Mouse (Mus musculus) liver, embryonic 14.5 days (tissue): ENCODE results near the gene Necab2. TPM values are rescaled to one million over a fixed set of nuclear protein-coding genes. Genes with fewer than 3 reads are reported as not detected.

Source experiments
- ATAC-seq: fragments of 200-750 bp; cut with Nextera tagmentation; 2 replicates; pipeline ENCODE4 v1.8.0; 2017; ENCODE audit warnings: moderate number of reproducible peaks, mild to moderate bottlenecking, moderate library complexity; ENCODE audit not compliant: insufficient read depth
- DNase-seq, 3 experiments: peaks; one replicate each; pipeline ENCODE4 v3.0.0-alpha.2; 2012 to 2013; ENCODE audit warnings: low read depth in 3 of 3, low spot score in 3 of 3
- H3K27ac ChIP-seq: fragments of 300-500 bp; sonication (generic); 2 replicates; pipeline ENCODE4 v1.5.1; 2014; ENCODE audit warnings: moderate library complexity, mild to moderate bottlenecking, control low read depth, inconsistent platforms
- H3K27me3 ChIP-seq: fragments of 300-500 bp; sonication (generic); 2 replicates; pipeline ENCODE4 v1.6.1; 2014; ENCODE audit warnings: mild to moderate bottlenecking, low read length, moderate library complexity; ENCODE audit not compliant: control insufficient read depth, insufficient read depth
- H3K36me3 ChIP-seq: fragments of 300-500 bp; sonication (generic); replicated peaks from 2 replicates; pipeline ENCODE4 v1.6.1; 2014; ENCODE audit warnings: low read depth; ENCODE audit not compliant: control insufficient read depth, insufficient read depth
- H3K4me1 ChIP-seq, 2 experiments: fragments of 200-500 bp in 1 of 2; fragments of 300-500 bp in 1 of 2; sonication (generic) in 1 of 2; replicated peaks; 2 replicates each; pipeline ENCODE4 v1.6.1; 2012 to 2014; ENCODE audit warnings: antibody characterized with exemption in 1 of 2, inconsistent platforms in 1 of 2, low read length in 1 of 2; ENCODE audit not compliant: control insufficient read depth in 2 of 2, insufficient read depth in 2 of 2
- H3K4me2 ChIP-seq: fragments of 300-500 bp; sonication (generic); 2 replicates; pipeline ENCODE4 v1.6.1; 2014; ENCODE audit warnings: low read depth, mild to moderate bottlenecking, control low read depth, moderate library complexity
- H3K4me3 ChIP-seq, 2 experiments: fragments of 200-500 bp in 1 of 2; fragments of 300-500 bp in 1 of 2; sonication (generic) in 1 of 2; 2 replicates each; pipeline ENCODE4 v1.5.1; 2012 to 2014; ENCODE audit warnings: low read depth in 2 of 2, low read length in 2 of 2, mild to moderate bottlenecking in 2 of 2, control low read depth in 1 of 2, inconsistent platforms in 1 of 2, moderate library complexity in 1 of 2; ENCODE audit not compliant: insufficient read depth in 1 of 2
- H3K9ac ChIP-seq: fragments of 300-500 bp; sonication (generic); replicated peaks from 2 replicates; pipeline ENCODE4 v1.6.1; 2014; ENCODE audit warnings: mild to moderate bottlenecking, control low read depth, moderate library complexity
- H3K9me3 ChIP-seq: fragments of 300-500 bp; sonication (generic); 2 replicates; pipeline ENCODE4 v1.6.1; 2016; ENCODE audit warnings: low read length, mixed read lengths; ENCODE audit not compliant: control insufficient read depth
- CTCF ChIP-seq: IDR thresholded peaks from 2 replicates; pipeline ENCODE4 v1.5.1; 2016; ENCODE audit warnings: antibody characterized with exemption, low read depth, control low read depth
- EP300 ChIP-seq: IDR thresholded peaks from 2 replicates; pipeline ENCODE4 v1.6.1; 2016; ENCODE audit warnings: antibody characterized with exemption, low read depth
- WGBS: fragments of 180-500 bp; shearing (Covaris S2); extraction: QIAGEN DNeasy Blood & Tissue Kit; methylation state at CpG from one replicate; pipeline ENCODE4 v1.1.7; 2014; ENCODE audit not compliant: insufficient replicate concordance; 5-methylcytosine and 5-hydroxymethylcytosine counted together
- polyA plus RNA-seq, 2 experiments: library from polyadenylated mRNA; depleted of rRNA in 1 of 2; stranded (reverse) in 1 of 2; unstranded in 1 of 2; fragments of >200 nt; fragmentation: Nextera tagmentation in 1 of 2; extraction: Ambion mirVana in 1 of 2; gene quantifications; 2 replicates each; pipeline versions ENCODE4 v1.2.1 to v1.2.3; 2012 to 2014

Gene Necab2
- polyA plus RNA-seq, 2 experiments, result 0.06 TPM; not detected in 1

GRCm38 (mm10) chr8:119440250-119440951 lies 6.1 kb upstream of the Necab2 start:
- Histone ChIP-seq H3K36me3 (no peaks in the 10 kb centered on the region; the same call in 1 of the 2 replicates), H3K27me3 (no peaks in the 10 kb centered on the region), H3K4me3 (no peak overlapping the region), H3K9ac (no peak overlapping the region), H3K27ac (no peak overlapping the region), H3K4me1 (peaks cover 0 to 6% of the 10 kb centered on the region in 2 experiments; a peak in 2 of 4 replicates), H3K9me3 (no peaks in the 10 kb centered on the region), H3K4me2 (peak overlapping the region; percentile 42)
- WGBS, result 24% methylated on average over 16 of the region's 16 CpGs
- DNase-seq (no peak), ATAC-seq (peak; percentile 16; the same call in 1 of the 2 replicates)
- peak; percentile 77 for TF ChIP-seq CTCF
- no peak for TF ChIP-seq EP300

GRCm38 (mm10) chr8:119440952-119441270 lies 5.6 kb upstream of the Necab2 start:
- no peak overlapping the region for H3K27ac ChIP-seq
- H3K4me2 ChIP-seq, result no peak overlapping the region
- peaks cover 0 to 6% of the 10 kb centered on the region in 2 experiments; a peak in 2 of 4 replicates for H3K4me1 ChIP-seq
- H3K4me3 ChIP-seq, result no peak overlapping the region
- TF ChIP-seq CTCF, result no peak
- no peak for TF ChIP-seq EP300
- 32% methylated on average over 1 of the region's 1 CpGs for WGBS
- no peaks in the 10 kb centered on the region for H3K9me3 ChIP-seq
- no peak overlapping the region for H3K9ac ChIP-seq
- H3K27me3 ChIP-seq, result peaks cover 2% of the 10 kb centered on the region; the same call in 1 of the 2 replicates
- no peak for DNase-seq
- H3K36me3 ChIP-seq, result no peaks in the 10 kb centered on the region; the same call in 1 of the 2 replicates
- ATAC-seq, result peak; percentile 2; the same call in 1 of the 2 replicates

GRCm38 (mm10) chr8:119442013-119442412 lies 4.5 kb upstream of the Necab2 start:
- WGBS, result 47% methylated on average over 5 of the region's 5 CpGs
- Histone ChIP-seq H3K4me2 (no peak overlapping the region), H3K4me1 (no peaks in the 10 kb centered on the region), H3K27ac (no peak overlapping the region), H3K4me3 (no peak overlapping the region), H3K9ac (no peak overlapping the region), H3K36me3 (no peaks in the 10 kb centered on the region; the same call in 1 of the 2 replicates), H3K9me3 (no peaks in the 10 kb centered on the region), H3K27me3 (peaks cover 12% of the 10 kb centered on the region)
- DNase-seq (no peak), ATAC-seq (no peak)
- no peak for TF ChIP-seq EP300
- TF ChIP-seq CTCF, result 0 out of 2 replicates have a peak, but pooled peaks have one; percentile 1

- Histone ChIP-seq H3K9me3 (no peaks in the 10 kb centered on the region), H3K4me2 (no peak overlapping the region), H3K4me3 (no peak overlapping the region), H3K27ac (no peak overlapping the region), H3K9ac (no peak overlapping the region), H3K27me3 (peaks cover 22% of the 10 kb centered on the region), H3K4me1 (no peaks in the 10 kb centered on the region), H3K36me3 (no peaks in the 10 kb centered on the region; the same call in 1 of the 2 replicates)
- no peak for DNase-seq
- 82% methylated on average over 8 of the region's 8 CpGs for WGBS
- ATAC-seq, result no peak
- TF ChIP-seq EP300 (no peak), CTCF (no peak)
Measured at GRCm38 (mm10) chr8:119442970-119443369, 3.5 kb upstream of the Necab2 start.

GRCm38 (mm10) chr8:119446990-119447780 lies 666 bp downstream of the Necab2 start:
- Histone ChIP-seq H3K9me3 (no peaks in the 10 kb centered on the region), H3K4me3 (peak overlapping the region in 1 of 2 experiments; percentile 25; a peak in 1 of 4 replicates), H3K36me3 (no peaks in the 10 kb centered on the region; the same call in 1 of the 2 replicates), H3K4me2 (peak overlapping the region; percentile 48), H3K27me3 (peaks cover 31% of the 10 kb centered on the region), H3K4me1 (no peaks in the 10 kb centered on the region), H3K9ac (no peak overlapping the region), H3K27ac (no peak overlapping the region)
- DNase-seq (no peak), ATAC-seq (0 out of 2 replicates have a peak, but pooled peaks have one; percentile 11)
- TF ChIP-seq CTCF (no peak), EP300 (no peak)
- WGBS, result 2% methylated on average over 53 of the region's 80 CpGs
